Mouse (Mus musculus) cerebellum, adult 9-11 months (tissue): ENCODE results near the gene Atp11b.
A peak's percentile ranks its signal among the peaks of the same experiment; 100 is the strongest.

Experiments
- DNase-seq: peaks from one replicate; pipeline ENCODE4 v3.0.0; 2022

Gene Atp11b

DNA sequence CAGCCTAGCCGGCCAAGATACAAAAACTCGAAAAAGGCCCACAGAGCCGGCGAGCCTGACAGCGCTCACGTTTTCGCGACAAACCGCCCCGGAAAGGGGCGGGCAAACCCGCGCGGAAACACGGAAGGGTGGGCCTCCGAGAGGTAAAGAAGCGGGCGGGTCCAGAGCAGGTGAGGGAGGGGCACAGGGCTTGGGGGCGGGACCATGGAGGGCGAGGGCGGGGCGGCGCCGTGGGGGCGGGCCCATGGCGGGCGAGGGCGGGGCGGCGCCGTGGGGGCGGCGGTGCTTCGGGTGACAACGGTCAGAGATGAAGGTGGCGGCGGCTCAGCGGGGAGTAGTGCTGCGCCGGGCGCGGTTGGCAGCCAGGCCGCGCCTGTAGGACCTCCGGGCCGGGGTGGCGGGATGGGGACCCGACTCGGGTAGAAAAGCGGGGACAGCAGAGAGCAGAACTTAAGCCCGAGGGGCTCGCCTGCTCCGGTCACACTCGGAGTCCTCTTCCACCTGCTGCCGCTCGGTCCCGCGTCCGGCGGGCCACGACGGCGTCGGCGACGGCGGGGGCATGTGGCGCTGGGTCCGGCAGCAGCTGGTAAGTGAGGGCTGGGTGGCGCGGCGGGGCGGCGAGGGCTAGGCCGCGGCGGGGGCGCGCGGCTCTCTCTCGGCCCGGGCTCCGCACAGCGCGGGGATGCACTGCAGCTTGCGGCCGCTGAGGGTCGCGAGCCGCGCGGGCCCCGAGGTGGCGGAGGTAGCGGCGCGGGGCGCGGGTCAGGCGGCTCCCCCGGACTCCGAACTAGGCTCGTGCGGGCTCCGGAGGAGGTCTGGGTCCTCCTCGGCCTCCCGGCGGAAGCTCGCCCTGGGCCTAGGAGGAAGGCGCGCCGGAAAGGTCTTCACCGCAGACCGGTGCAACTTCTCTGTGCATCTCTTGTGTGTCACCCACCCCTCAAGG, at the start of gene Atp11b:
Gene Atp11b, plus strand, starts transcription at position 282 of the 943 bp plus-strand sequence.
- peak; percentile 86 for DNase-seq

DNA sequence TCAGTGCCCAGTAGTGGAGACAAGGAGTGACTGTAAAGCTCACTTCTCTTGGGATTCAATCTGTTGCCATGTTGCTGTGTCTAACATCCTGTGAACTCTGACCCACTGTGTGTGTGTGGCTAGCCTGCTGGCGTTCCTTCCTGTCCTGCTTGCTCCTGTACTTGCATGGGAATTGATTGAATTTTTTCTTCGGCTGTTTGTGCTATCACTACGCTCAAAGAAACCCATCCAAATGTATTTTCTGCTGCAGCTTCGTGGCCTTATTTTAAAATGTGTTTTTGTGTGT, 49.6 kb upstream of the Atp11b start:
- no peak for DNase-seq

DNA sequence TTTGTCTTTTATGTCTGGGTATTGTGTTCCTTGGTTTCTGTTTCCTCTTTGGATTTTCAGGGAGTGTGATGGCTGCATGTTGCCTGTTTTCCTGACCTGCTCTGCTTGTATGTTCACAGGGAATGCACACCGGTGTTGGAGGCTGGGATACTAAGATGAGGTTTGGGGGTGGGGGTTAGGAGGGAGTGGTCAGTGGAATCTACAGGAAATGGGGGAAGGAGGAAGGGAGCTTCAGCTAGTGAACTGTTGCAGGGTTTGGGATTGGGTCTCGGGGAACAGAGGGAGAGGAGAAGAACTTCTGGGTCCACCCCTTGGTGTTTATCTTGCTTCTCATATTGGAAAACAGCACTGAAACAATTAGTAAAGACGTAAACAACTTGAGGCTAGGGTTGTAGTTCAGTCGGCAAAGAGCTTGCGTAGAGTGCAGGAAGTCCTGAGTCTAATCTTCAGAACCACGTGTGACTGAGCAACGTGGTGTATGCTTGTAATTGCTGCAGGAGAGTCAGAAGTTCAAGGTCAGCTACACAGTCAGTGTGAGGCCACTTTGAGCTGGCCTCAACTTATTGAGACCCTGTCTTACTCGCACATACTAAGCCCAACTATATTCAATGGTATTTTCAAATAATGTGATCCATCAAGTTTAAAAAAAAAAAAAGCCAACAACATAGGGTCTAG, 34.2 kb upstream of the Atp11b start:
- no peak for DNase-seq

DNA sequence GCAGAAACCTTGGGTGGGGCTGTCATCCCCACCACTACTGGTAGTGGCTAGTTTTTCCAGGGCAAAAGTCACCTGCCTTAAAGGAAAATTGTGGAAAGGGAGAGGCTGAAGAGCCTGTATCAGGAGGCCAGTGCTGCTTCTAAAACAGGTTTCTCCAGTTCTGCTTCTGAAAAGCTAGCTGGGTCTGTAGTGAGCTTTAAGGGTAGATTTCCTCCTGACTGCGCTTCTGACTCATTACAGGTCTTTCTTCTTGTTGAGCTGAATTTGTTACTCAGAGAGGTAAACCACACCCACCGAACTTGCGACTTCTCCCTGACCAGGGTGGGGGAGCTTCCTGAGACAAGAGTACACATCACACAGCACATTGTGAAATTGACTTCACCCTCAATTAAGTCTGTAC, 33.1 kb upstream of the Atp11b start:
- no peak for DNase-seq

DNA sequence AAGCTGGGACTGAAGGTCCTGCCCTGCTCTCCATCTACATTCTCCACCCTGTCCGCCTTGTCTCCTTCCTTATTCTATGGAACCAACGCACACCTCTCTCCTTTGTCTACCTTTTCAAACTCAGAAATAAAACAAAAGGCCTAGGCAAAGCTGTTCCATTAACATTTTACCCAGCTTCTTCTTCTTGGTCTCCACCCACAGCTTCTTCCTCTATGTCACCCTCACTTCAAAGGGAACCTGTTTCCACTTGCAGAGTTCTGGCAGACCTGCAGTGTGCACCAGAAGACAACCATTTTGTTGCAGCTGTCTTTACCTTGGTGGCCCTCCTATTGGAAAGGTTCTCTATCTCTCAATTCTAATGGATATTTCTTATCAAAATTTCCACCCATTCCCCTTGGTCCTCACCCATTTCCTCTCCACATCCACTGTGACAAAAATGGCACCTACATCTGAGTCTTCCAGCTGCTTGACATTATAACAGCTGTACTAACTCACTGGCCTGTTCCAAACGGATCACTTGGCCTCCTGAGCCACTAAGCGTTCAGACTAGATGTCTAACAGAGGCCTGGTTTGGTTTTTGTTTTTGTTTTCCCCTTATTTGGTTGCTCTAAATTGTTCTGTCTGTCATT, 32.0 kb upstream of the Atp11b start:
- DNase-seq = no peak

DNA sequence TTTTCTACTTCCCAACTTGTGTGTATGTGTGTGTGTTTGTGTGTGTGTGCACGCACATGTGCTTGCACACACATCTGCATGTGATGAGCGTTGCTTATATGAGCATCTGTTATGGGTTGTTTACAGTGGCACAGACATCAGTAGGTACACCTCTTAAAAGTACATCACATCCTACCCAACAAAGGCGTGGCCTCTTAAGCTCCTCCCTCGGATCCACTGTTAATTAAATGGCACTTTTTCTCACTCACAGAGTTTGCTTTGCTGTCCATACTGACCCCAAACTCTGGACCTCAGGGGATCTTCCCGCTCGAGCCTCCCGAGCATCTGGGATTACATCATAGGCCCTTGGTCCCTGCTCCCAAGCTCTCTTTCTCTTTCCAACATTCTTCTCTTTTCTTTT, 31.1 kb upstream of the Atp11b start:
- no peak for DNase-seq

DNA sequence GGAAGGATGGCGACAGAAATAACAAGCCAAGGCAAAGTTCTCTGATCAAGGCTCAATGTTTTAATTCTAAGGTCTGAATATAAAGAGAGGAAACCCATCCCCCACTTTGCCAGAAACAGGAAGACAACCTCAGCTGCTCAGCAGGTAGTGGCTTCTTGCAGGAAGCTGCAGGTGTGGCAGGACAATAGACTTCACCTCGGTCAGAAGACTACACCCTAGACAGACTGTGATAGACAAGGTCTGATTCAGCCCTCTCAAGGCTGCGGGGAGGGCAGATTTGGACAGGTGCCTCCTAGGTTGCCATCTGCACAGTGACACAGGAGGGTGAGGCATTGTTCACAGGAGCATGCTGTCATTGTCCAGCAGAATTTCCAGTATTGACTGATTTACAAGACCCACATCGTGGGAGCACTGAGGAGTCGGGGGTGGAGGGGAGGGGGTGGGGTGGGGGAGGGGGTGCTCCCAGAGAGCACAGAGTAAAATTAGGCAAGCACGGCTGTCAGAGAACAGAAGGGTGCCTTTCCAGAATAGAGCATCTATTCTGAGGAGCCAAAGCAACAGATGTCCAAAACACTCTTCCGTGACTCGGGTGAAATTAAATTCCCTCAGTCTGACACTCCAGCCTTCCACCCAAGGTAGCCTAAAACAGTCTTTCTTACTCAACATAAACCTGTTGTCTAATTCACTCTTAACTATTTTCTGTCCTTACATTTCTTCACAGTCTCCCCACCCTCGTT, 30.2 kb upstream of the Atp11b start:
- DNase-seq = peak; percentile 53

DNA sequence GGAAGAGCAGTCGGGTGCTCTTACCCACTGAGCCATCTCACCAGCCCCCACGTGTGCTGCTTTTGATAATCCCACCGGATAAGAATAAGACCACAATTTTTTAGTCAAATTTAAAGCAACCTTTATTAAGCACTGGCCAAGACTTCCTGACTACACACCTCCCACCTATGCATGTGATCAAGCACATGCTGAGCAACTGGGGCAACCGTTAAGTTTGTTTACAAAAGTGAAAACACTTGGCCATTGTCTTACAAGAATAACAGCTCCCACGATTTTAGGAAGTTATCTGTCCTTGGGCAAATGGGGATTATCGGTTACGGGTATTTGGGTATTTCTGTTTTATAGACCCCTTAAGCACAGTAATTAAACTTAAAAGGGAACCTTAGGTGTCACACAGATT, 28.8 kb upstream of the Atp11b start:
- no peak for DNase-seq

DNA sequence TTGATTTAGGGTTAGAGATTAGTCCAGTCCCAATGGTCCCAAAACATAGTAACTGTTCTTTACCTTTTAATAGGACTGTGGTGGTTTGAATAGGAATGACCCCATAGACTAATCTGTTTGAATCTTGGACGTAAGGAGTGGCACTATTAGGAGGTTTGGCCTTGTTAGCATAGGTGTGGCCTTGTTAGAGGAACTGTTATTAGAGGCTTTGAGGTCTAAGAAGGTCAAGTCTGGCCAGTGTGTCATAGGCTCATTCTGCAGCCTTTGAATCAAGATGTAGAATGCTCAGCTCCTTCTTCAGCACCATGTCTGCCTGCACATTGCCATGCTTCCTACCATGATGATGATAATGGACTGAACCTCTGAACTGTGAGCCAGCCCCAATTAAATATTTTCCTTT, 27.0 kb upstream of the Atp11b start:
- DNase-seq = no peak

DNA sequence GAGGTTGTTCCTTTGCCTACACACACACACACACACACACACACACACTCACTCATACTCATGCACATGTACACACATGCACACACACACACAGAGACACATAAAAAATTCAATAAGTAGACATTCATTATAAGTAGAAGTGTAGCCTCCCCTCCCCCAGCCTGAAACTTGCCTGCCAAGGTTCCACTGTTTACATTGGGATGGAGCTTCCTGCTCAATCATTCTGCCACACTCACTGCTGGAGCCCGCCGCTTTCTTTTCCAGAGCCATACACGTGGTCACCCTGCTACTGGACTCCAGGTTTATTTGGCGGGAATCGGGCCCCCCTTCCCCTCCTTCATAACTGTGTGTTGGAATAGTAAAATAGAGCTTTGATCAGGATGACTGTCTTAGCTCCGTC, 24.4 kb upstream of the Atp11b start:
- no peak for DNase-seq

DNA sequence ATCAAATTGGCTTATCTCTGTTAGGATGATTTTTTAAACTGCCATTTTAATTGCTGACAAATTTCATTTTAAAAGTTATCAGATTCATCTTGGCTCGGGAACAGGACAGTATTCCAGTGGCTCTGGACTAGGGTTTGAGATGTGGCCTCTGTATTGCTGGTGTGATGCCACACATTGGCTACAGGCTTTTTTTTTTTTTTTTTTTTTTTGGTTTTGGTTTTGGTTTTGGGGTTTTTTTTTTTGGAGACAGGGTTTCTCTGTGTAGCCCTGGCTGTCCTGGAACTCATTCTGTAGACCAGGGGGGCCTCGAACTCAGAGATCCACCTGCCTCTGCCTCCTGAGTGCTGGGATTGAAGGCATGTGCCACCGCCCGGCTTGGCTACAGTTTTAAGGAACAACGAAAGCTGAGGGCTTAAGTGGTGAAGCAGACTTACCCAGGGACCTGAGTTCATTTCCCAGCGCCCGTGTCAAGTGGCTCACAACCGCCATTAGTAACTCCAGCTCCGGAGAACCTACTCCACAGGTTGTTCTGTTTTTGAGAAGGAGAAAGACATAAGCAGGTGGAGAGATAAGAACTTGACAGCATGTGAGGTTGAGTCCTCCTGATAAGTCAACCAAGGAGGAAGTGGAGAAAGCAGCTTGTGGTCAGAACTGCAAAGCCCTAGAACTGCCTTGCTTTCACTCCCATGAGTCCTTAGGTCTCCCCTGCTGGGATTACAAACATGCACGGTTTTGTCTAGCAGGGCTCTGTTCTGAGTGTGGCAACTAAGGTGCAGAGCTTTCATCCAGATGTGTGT, 21.7 kb upstream of the Atp11b start:
- DNase-seq = no peak

DNA sequence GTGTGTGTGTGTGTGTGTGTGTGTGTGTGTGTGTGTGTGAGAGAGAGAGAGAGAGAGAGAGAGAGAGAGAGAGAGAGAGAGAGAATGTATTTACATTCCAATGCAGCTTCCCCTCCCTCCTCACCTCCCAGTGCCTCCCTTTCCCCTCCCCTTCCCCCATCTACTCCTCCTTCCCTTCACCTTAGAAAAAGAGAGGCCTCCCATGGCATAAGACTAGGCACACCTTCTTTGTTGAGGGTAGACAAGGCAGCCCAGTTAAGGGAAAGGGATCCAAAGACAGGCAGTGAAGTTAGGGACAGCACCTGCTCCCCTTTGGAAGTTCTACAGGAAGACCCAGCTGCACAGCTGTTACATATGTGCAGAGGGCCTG, 21.1 kb upstream of the Atp11b start:
- DNase-seq = no peak

DNA sequence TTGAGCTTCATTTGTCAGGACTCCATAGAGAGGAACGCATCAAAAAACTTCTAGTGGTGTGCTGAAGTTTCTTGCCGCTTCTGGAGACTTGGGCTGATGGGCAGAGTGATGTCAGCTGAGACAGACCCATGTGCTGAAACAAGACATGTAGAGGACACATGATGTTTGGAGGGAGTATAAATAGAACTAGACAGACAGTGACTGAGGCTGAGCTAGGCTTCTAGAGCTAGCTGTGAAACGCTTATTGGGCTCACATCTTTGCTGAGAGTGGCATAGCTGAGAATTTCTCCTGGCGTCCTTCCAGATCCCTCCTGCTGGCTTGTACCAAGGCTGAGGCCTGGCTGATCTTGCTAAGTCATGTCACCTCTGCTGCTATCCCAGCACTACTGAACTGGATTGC, 19.4 kb upstream of the Atp11b start:
- no peak for DNase-seq

DNA sequence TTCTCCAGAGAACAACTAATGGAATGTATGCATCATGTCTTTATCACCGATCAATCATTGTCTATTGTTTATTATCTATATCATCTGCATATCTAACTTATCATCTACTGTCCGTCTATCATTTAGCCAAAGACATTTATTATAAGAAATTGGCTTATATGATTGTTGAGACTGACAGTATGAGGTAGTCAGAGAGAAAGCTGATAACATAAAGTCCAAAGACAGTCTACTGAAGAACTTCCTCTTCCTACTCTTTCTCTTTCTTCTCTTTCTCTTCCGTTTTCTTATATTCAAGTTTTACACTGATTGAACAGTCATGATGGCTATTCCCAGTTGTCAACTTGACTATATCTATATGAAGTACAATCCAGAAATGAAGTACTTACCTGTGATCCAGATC, 15.8 kb upstream of the Atp11b start:
- DNase-seq = no peak

DNA sequence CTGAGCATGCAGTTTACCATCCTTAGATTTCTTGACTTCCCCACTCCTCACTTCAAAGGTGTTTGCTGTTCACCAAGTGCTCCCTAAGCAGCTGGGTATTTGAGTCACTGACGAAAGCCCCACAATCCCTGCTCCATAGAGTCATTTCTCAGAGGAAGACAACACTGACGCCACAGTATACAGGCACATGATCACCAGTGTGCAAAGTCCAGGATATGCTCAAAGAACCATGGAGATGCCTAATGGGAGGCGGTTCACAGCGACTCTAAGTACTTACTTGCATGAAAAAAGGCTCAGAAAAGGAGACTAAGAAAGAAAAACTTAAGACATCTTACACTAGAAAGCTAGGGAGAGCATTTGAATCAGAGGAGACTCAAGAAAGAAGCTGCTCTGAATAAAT, 8.9 kb upstream of the Atp11b start:
- no peak for DNase-seq

DNA sequence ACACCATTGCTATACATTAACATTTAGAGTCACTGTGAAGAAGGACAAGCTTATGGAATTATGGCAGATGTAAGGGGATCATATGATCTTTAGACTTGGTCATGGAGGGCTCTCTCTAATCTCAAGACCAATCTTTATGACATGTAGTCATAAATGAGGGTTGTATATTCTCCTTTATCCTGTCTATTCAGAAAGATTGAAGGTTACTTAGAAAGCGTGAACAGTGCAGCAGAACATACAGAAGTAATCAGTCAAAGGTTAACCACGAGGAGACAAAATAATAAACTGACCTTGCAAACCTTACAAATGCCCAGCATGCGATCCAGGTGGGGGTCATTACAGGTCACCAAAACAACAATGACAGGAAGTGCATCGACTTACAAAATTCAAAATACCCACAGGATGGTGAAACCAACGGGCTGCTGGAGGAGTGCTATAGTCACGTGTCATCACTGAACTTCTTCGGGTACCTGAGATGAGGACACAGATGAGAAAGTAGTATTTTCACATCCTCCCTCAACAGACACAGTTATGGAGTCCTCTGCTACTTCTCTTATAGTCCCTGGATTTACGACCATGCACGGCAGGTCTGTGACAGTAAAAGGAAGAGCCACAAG, 7.0 kb upstream of the Atp11b start:
- no peak for DNase-seq

DNA sequence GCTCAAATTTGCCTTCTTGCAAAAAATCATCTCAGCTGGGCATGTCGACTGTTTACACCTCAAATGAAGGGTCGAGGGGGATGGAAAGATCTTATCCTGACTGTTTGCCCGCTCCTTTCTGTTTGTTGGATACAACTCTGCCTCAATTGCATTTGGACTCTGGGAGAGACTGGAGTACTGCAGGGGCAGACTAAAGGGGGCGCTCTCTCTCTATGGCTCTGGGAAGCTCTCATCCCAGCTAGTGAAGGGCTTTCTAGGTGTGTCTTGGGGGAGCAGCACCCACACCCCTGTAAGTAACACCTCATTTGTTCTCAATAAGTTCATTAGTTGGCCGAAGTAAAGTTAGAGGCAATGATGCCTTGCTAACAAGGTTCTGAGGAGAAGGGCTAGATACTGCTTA, 3.6 kb upstream of the Atp11b start:
- no peak for DNase-seq

DNA sequence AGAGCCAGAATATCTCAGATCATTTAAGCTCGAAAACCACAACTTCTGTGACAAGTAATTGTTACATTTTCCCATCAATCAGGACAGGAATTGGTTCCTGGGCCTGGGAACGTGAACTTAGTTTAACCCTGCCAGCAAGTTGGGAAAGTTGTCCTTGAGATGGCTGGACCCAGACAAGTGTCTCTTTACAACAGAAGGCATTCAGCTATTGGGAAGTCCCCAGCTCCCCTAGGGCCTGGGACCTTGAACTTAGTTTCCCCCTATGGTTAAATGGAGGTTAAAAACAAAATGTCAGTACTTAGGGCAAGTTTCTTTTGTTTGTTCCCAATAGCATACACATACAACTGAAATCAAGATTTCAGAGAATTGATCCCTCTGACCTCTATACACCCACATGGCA, 2.2 kb upstream of the Atp11b start:
- DNase-seq = no peak

DNA sequence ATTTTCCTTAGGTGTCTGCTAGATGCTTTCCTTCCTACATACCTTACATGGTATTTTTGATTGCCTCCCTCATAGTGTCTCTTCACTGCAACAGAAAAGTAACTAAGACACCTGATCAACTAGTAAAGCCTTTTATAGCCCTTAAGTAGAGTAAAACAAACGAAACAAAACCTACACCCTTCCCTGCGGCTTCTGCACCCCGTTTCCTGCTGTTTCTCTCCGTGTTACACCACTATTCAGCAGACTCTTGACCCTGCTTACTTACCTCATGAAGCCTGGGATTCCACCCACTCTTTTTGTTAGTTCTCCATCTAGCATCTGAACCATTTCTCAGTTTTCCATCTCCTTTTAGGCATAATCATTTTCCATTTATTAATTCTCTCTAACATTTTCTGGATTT, 8.8 kb downstream of the Atp11b start:
- DNase-seq = no peak

DNA sequence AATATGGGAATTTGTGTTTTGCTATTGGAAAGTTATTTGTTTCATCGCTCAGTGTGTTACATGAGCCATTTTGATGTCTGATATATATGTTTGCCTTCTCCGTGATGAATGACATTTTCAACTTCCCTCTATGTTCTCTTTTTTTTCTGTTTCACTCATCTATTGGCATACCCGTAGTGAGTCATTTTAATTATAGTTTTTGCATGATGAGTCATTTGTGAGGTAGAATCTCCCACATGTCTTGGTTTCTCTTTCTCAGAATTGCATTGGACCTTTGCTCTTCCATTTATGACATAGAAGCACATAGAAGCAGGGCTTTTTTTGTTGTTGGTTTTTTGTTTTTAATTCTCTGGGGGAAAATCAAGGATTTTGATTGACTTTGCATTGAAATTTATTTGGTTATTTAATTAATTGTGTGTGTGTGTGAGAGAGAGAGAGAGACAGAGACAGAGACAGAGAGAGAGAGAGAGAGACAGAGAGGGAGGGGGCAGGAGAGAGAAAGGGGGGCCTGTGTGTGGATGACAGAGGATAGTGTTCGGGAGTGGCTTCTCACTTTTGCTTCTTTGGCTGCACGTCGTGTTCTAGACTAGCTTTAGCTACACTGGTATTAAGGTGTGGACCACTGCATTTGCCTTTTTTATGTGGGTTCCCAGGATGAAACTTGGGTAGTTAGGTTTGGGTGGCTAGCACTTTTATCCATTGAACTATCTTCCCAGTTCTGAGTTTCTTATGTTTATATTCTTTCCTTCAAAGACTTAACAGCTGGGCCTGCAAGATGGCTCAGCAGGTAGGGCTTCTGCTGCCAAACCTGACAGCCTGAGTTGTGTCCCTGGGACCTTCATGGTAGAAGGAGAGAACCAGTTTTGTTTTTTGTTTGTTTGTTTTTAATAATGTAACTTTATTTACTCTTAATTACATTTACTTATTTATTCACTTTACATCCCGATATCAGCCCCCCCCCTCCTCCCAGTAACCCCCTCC, 11.0 kb downstream of the Atp11b start:
- DNase-seq = peak; percentile 79

DNA sequence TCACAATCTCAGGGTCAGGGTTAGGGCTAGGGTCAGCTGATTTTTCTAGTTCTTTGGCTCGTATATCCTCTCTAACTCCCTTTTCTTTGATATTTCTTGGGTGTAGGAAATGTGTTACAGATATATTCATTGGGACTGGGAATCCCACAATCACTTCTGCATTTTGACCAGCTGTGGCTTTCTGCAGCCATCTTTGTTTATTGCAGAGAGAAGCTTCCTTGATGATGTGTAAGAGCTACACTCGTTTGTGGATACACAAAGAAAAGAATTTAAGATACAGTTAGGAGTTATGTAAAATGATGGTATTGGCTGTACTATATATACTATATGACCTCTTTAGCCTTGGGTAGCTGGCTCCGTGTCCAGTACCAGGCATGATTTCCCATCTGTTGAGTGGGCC, 25.8 kb downstream of the Atp11b start:
- peak; percentile 18 for DNase-seq
